Mouse (Mus musculus): ENCODE data around the gene Gm20906. TPM values are rescaled to one million over a fixed set of nuclear protein-coding genes. Genes with fewer than 3 reads are reported as not detected.
"Not testable (repeated sequence)": the region's sequence is repeated elsewhere in the genome, so short reads cannot be mapped to it uniquely, and the experiment has no call there.

Gene Gm20906
- not detected for total RNA-seq (2021)
- long read RNA-seq, experiment 1, result 0 reads
- long read RNA-seq, experiment 2, result 0 reads

GRCm38 (mm10) chrY:87550666-87551065 is at the start of gene Gm20906:
TSS of gene Gm20906 (plus strand) at chrY:87550966.
- DNase-seq (ENCODE audit: low spot score in 2 of 2), result not testable (repeated sequence)
